Mouse (Mus musculus) olfactory bulb, adult 2 months (tissue): ENCODE data around the gene Celsr3. TPM values are rescaled to one million over a fixed set of nuclear protein-coding genes. Genes with fewer than 3 reads are reported as not detected.

Experiments
- H3K27ac ChIP-seq: fragments of 200-500 bp; 2 replicates; pipeline ENCODE4 v1.5.1; 2012; ENCODE audit warnings: low read depth, low read length; ENCODE audit not compliant: insufficient read depth
- H3K4me1 ChIP-seq: fragments of 200-500 bp; 2 replicates; pipeline ENCODE4 v1.6.1; 2012; ENCODE audit warnings: low read length; ENCODE audit not compliant: control insufficient read depth, insufficient read depth
- H3K4me3 ChIP-seq: fragments of 200-500 bp; 2 replicates; pipeline ENCODE4 v1.5.1; 2012; ENCODE audit warnings: mild to moderate bottlenecking, low read depth, low read length, moderate library complexity; ENCODE audit not compliant: insufficient read depth
- CTCF ChIP-seq: fragments of 200-500 bp; IDR thresholded peaks from 2 replicates; pipeline ENCODE4 v1.5.1; 2012; ENCODE audit warnings: low read depth, mild to moderate bottlenecking, low read length, moderate library complexity; ENCODE audit not compliant: insufficient read depth
- POLR2A ChIP-seq: fragments of 200-500 bp; IDR thresholded peaks from 2 replicates; pipeline ENCODE4 v1.6.1; 2012; ENCODE audit warnings: mild to moderate bottlenecking, low read depth, low read length, moderate library complexity; ENCODE audit not compliant: insufficient read depth
- WGBS: fragments of 180-500 bp; shearing (Covaris S2); methylation state at CpG from one replicate; pipeline ENCODE4 v1.1.7; 2018; 5-methylcytosine and 5-hydroxymethylcytosine counted together
- polyA plus RNA-seq: library from polyadenylated mRNA; stranded (reverse); fragments of >200 nt; gene quantifications from 2 replicates; pipeline ENCODE4 v1.2.4, GENCODE M21; 2012; ENCODE audit warnings: low replicate concordance; ENCODE audit not compliant: missing spikeins, insufficient read depth, insufficient read length

Gene Celsr3
- polyA plus RNA-seq, 1 experiment = not detected

DNA sequence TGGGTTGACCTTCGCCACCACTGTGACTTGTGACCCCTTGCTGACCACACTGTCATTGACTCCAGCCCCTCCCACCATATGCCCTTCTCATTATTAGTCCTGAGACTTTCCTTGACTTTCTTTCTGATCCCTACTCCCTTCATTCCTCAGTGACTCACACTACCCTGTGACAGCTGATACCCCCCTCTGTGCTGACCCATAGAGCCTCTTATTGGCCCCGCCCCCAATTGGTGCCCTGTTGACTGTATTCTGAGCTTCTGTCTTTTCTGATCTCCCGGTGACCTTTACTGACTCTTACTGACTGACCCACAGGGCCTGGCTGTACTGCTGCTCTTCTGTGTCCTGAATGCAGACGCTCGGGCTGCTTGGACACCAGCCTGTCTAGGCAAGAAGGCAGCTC lies 19.3 kb downstream of the Celsr3 start:
- WGBS = 84% methylated on average over 5 of the region's 5 CpGs
- Histone ChIP-seq H3K4me3 (no peak overlapping the region), H3K27ac (no peak overlapping the region), H3K4me1 (no peaks in the 10 kb centered on the region)
- TF ChIP-seq CTCF = no peak
- TF ChIP-seq POLR2A = no peak

DNA sequence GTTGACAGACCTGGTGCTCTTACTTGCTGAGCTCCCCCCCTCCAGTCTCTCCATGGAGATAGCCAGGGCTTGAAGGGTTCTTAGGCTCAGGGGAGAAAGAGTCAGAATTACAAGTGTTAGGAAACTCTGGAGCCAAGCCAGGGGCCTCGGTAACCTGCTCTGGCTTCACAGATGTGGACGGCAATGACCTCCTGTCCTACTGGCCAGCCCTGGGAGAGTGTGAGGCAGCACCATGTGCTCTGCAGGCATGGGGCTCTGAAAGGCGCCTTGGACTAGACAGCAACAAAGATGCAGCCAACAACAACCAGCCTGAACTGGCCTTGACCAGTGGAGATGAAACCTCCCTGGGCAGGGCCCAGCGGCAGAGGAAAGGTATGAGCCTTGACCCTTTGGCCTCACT lies 21.3 kb downstream of the Celsr3 start:
- Histone ChIP-seq H3K4me1 (peaks cover 14% of the 10 kb centered on the region), H3K4me3 (no peak overlapping the region), H3K27ac (no peak overlapping the region)
- TF ChIP-seq POLR2A (no peak), CTCF (no peak)
- 77% methylated on average over 4 of the region's 4 CpGs for WGBS

DNA sequence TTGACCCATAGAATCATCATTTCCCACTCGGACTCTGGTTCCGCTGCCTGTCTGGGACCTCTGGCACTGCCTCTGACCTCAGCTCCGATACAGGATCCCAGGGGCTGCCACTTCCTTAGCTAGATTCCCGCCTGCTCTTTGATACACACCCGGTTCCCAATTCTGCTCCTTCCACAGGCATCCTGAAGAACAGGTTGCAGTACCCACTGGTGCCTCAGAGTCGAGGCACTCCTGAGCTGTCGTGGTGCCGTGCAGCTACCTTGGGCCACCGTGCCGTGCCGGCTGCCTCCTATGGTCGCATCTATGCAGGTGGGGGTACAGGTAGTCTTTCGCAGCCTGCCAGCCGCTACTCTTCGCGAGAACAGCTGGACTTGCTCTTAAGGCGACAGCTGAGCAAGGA lies 22.3 kb downstream of the Celsr3 start:
- 84% methylated on average over 17 of the region's 17 CpGs for WGBS
- peaks cover 22% of the 10 kb centered on the region for H3K4me1 ChIP-seq
- no peak overlapping the region for H3K27ac ChIP-seq
- TF ChIP-seq POLR2A (no peak), CTCF (no peak)
- no peak overlapping the region for H3K4me3 ChIP-seq

DNA sequence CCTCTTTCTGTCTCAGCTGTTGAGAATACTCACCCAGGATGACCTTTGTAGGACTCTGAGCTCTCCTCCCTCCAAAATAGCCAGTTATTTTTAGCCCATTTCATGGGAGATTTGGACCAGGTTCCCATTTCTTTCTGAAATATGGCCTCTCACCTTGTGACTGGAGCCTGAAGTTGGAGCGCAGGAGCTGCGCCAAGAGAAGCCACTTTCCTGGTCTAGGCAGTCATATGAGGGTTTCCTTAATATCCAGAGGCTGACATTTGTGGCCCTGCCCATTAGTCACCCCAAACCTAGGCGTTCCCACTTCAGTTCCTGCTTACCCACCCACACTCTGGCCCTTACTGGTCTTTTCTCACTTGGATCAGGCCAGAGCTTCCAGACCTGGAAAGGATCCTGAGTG lies 26.9 kb downstream of the Celsr3 start, which contains the start of gene Slc26a6:
Slc26a6 (plus strand) TSS at position 308 of the 400 bp plus-strand sequence.
- 83% methylated on average over 3 of the region's 3 CpGs for WGBS
- Histone ChIP-seq H3K4me3 (peak within 1 kb of the TSS; percentile 96), H3K27ac (peak within 1 kb of the TSS; percentile 61), H3K4me1 (peaks cover 34% of the 10 kb centered on the region)
- TF ChIP-seq CTCF = no peak
- TF ChIP-seq POLR2A = no peak

DNA sequence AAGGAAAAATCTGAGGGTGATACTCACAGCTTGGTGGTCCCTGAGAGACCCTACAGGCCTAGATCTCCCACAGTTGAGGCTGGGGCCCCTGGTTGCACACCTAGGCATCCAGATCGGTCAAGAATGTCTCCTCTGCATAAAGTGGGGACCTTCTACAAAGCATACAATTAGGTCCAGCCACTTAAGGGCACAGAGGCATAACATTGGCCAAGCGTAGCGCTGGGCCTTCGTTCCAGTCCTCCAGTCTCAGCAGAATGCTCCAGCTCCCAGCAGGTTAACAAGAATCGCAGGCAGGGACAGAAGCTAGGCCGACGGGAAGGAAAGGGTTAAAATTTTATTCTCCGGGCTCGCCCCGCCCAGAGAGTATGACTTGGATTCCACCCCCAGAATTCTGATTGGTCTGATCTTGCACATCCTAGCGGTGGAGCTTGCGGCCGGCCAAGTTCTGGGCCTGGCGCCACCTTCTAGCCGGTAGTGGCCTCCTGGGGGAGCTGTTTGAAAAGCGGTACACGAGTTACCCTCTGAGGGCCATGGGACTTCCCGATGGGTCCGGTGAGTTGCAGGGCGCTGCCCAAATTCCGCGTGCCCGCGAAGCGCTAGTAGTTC lies 27.6 kb downstream of the Celsr3 start:
- H3K4me1 ChIP-seq = peaks cover 34% of the 10 kb centered on the region

DNA sequence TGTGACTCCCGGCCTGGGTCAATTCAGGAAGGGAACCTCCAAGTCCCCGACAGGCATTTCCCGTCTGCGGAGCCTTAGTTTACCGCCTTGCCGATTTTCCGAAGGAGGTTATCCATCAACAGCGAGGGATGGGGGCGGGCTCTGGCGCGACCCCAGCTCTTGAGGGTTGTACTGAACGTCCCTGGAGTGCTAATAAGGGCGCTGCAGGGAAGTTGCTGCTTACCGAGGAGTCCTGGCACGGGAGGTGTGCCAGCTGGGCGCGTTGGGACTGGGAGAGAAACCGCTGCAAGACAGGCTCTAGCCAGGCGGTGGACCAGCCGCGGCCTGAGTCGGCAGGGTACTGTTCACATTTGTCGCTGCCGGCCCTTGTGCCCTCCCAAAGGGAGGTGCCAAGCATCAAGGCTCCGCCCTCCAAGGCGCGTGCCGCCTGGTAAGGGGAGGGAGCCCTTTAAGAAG lies 28.1 kb downstream of the Celsr3 start:
- peak overlapping the region; percentile 96 for H3K4me3 ChIP-seq
- peaks cover 34% of the 10 kb centered on the region for H3K4me1 ChIP-seq
- WGBS = under 1% methylated on average over 28 of the region's 28 CpGs
- H3K27ac ChIP-seq = peak overlapping the region; percentile 58; the same call in 1 of the 2 replicates
- TF ChIP-seq POLR2A (peak; percentile 47), CTCF (no peak)

More for the DNA sequence above, 27.6 kb downstream of the Celsr3 start:
- 1% methylated on average over 25 of the region's 25 CpGs for WGBS
- Histone ChIP-seq H3K4me3 (peak overlapping the region; percentile 96), H3K27ac (peak overlapping the region; percentile 61)
- TF ChIP-seq CTCF = peak; percentile 58; the same call in 1 of the 2 replicates
- 0 out of 2 replicates have a peak, but pooled peaks have one; percentile 9 for TF ChIP-seq POLR2A

DNA sequence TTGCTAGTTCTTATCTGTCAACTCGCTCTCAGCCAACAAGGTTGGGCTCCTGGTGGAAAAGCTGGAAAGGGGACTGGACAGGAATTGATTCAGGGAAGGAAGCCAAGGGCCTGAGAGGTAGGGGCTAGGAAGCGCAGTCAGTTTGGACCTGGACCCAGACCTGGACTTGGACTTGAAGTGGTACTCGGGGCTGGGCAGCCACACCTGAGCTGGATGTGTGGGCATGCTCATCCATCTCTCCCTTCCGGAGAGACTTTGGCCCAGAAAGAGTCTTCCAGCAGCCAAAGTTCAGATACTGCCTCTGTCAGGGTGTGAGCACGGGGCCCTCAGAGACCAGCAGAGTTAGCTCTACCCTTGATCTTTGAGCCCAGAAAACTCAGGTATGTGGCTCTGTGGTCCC lies 29.2 kb downstream of the Celsr3 start:
- TF ChIP-seq POLR2A = no peak
- no peak for TF ChIP-seq CTCF
- Histone ChIP-seq H3K4me1 (peaks cover 34% of the 10 kb centered on the region), H3K4me3 (no peak overlapping the region), H3K27ac (no peak overlapping the region)
- 68% methylated on average over 5 of the region's 5 CpGs for WGBS

DNA sequence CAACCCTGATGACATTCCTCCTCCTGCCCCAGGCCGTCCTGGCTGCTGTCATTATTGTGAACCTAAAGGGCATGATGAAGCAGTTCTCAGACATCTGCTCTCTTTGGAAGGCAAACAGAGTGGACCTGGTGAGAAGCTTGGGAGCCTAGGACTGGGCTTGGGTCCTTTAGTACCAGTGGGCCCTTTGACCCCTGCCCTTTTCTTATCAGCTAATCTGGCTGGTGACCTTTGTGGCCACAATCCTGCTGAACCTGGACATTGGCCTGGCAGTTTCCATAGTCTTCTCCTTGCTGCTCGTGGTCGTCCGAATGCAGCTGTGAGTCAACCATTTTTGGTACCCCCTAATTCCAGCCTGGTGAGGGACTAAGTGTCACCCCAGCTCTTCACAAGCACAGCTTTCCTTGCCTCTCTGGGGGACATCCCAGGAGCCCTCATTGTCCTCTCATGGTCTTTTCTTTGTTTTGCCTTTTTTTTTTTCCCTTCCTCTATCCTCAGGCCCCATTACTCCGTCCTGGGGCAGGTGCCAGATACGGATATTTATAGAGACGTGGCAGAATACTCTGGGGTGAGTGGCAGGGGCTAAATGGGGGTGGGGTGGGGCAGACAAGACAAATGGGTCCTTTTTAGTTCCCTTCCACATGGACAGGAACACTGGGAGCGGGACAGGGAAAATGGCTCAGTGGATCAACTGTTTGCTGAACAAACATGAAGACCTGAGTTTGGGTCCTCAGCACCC lies 32.8 kb downstream of the Celsr3 start:
- H3K4me3 ChIP-seq = no peak overlapping the region
- TF ChIP-seq POLR2A = no peak
- TF ChIP-seq CTCF = no peak
- no peak overlapping the region for H3K27ac ChIP-seq
- 79% methylated on average over 8 of the region's 8 CpGs for WGBS
- peaks cover 9% of the 10 kb centered on the region for H3K4me1 ChIP-seq

Other genes with a start within 250 kb of the Celsr3 start
- 73.0 TPM in 1 of 2 replicates, not detected in the other for gene Wdr6, start 247.6 kb upstream of the Celsr3 start, polyA plus RNA-seq
- not detected in 2 replicates for gene P4htm, start 228.7 kb upstream of the Celsr3 start, polyA plus RNA-seq
- not detected in 2 replicates for gene Arih2, start 176.9 kb upstream of the Celsr3 start, polyA plus RNA-seq
- not detected in 2 replicates for gene Slc25a20, start 164.2 kb upstream of the Celsr3 start, polyA plus RNA-seq
- gene Prkar2a, start 137.0 kb upstream of the Celsr3 start, polyA plus RNA-seq = not detected in 2 replicates
- not detected in 2 replicates for gene Ip6k2, start 42.5 kb upstream of the Celsr3 start, polyA plus RNA-seq
- not detected in 2 replicates for gene Nckipsd, start 18.0 kb upstream of the Celsr3 start, polyA plus RNA-seq
- gene Slc26a6, start 27.0 kb downstream of the Celsr3 start, polyA plus RNA-seq = not detected in 2 replicates
- gene Tmem89, start 88.3 kb downstream of the Celsr3 start, polyA plus RNA-seq = not detected in 2 replicates
- gene Uqcrc1, start 110.3 kb downstream of the Celsr3 start, polyA plus RNA-seq = 636 and 722 TPM in 2 replicates
- gene Col7a1, start 127.3 kb downstream of the Celsr3 start, polyA plus RNA-seq = not detected in 2 replicates
- gene Ucn2, start 159.7 kb downstream of the Celsr3 start, polyA plus RNA-seq = not detected in 2 replicates
- not detected in 2 replicates for gene Pfkfb4, start 165.5 kb downstream of the Celsr3 start, polyA plus RNA-seq
- not detected in 2 replicates for gene Shisa5, start 212.2 kb downstream of the Celsr3 start, polyA plus RNA-seq
- gene Trex1, start 233.4 kb downstream of the Celsr3 start, polyA plus RNA-seq = not detected in 2 replicates
- gene Atrip, start 247.8 kb downstream of the Celsr3 start, polyA plus RNA-seq = not detected in 2 replicates